Mouse (Mus musculus): ENCODE measurements around the gene Nol6. TPM values are rescaled to one million over a fixed set of nuclear protein-coding genes. Genes with fewer than 3 reads are reported as not detected.
A peak's percentile ranks its signal among the peaks of the same experiment; 100 is the strongest.

The Nol6 gene
- polyA plus RNA-seq, 1 experiment = 57.4 TPM

GRCm38 (mm10) chr4:41078726-41079125 is 45.5 kb downstream of the Nol6 start:
- DNase-seq (ENCODE audit: low read depth) = no peak
- TF ChIP-seq POLR2A (IDR thresholded peaks at IDR 0.05; ENCODE audit: borderline replicate concordance, extremely low read depth, insufficient read depth, insufficient read length, poor library complexity, severe bottlenecking) = no peak
- no peak for TF ChIP-seq CTCF (IDR thresholded peaks at IDR 0.05; ENCODE audit: borderline replicate concordance, extremely low read depth, insufficient read depth, insufficient read length)

GRCm38 (mm10) chr4:41074461-41074860 is 49.8 kb downstream of the Nol6 start:
- TF ChIP-seq CTCF (IDR thresholded peaks at IDR 0.05; ENCODE audit: borderline replicate concordance, extremely low read depth, insufficient read depth, insufficient read length) (no peak), POLR2A (IDR thresholded peaks at IDR 0.05; ENCODE audit: borderline replicate concordance, extremely low read depth, insufficient read depth, insufficient read length, poor library complexity, severe bottlenecking) (no peak)
- no peak for DNase-seq (ENCODE audit: low read depth)

- no peak for DNase-seq (ENCODE audit: low read depth)
Measured at GRCm38 (mm10) chr4:41073008-41073817, 51.0 kb downstream of the Nol6 start.

GRCm38 (mm10) chr4:41071500-41072429 is 52.5 kb downstream of the Nol6 start:
- TF ChIP-seq POLR2A (IDR thresholded peaks at IDR 0.05; ENCODE audit: borderline replicate concordance, extremely low read depth, insufficient read depth, insufficient read length, poor library complexity, severe bottlenecking) = no peak
- no peak for TF ChIP-seq CTCF (IDR thresholded peaks at IDR 0.05; ENCODE audit: borderline replicate concordance, extremely low read depth, insufficient read depth, insufficient read length)
- DNase-seq (ENCODE audit: low read depth) = peak; percentile 23

More at GRCm38 (mm10) chr4:41073008-41073817, 51.0 kb downstream of the Nol6 start:
- no peak for TF ChIP-seq CTCF (IDR thresholded peaks at IDR 0.05; ENCODE audit: borderline replicate concordance, extremely low read depth, insufficient read depth, insufficient read length)
- TF ChIP-seq POLR2A (IDR thresholded peaks at IDR 0.05; ENCODE audit: borderline replicate concordance, extremely low read depth, insufficient read depth, insufficient read length, poor library complexity, severe bottlenecking) = no peak

GRCm38 (mm10) chr4:41065196-41065595 is 59.1 kb downstream of the Nol6 start:
- no peak for DNase-seq (ENCODE audit: low read depth)
- no peak for TF ChIP-seq POLR2A (IDR thresholded peaks at IDR 0.05; ENCODE audit: borderline replicate concordance, extremely low read depth, insufficient read depth, insufficient read length, poor library complexity, severe bottlenecking)
- no peak for TF ChIP-seq CTCF (IDR thresholded peaks at IDR 0.05; ENCODE audit: borderline replicate concordance, extremely low read depth, insufficient read depth, insufficient read length)

Other genes with a start within 250 kb of the Nol6 start
- gene Spink4, start 204.4 kb downstream of the Nol6 start, polyA plus RNA-seq (2012; rRNA removed) = 0.59 and 0.68 TPM in 2 replicates
- 97.9 and 117 TPM in 2 replicates for gene Bag1, start 176.2 kb downstream of the Nol6 start, polyA plus RNA-seq (2012; rRNA removed)
- gene Chmp5, start 176.0 kb downstream of the Nol6 start, polyA plus RNA-seq (2012; rRNA removed) = 94.0 and 97.4 TPM in 2 replicates
- 107 and 111 TPM in 2 replicates for gene Nfx1, start 153.5 kb downstream of the Nol6 start, polyA plus RNA-seq (2012; rRNA removed)
- not detected in 2 replicates for gene Aqp7, start 76.3 kb downstream of the Nol6 start, polyA plus RNA-seq (2012; rRNA removed)
- 1.4 and 4.3 TPM in 2 replicates for gene Aqp3, start 26.3 kb downstream of the Nol6 start, polyA plus RNA-seq (2012; rRNA removed)
- 139 and 175 TPM in 2 replicates for gene Ube2r2, start 11.3 kb upstream of the Nol6 start, polyA plus RNA-seq (2012; rRNA removed)
- 45.6 and 65.9 TPM in 2 replicates for gene Ubap2, start 150.7 kb upstream of the Nol6 start, polyA plus RNA-seq (2012; rRNA removed)
- gene Dcaf12, start 190.4 kb upstream of the Nol6 start, polyA plus RNA-seq (2012; rRNA removed) = 55.0 and 63.3 TPM in 2 replicates
- gene Ubap1, start 224.5 kb upstream of the Nol6 start, polyA plus RNA-seq (2012; rRNA removed) = 55.5 and 59.5 TPM in 2 replicates